Mouse (Mus musculus) liver, embryonic 14.5 days (tissue): ENCODE results near the gene Usp10.

Experiments
- CTCF ChIP-seq: IDR thresholded peaks from 2 replicates; pipeline ENCODE4 v1.5.1; 2016; ENCODE audit warnings: antibody characterized with exemption, low read depth, control low read depth
- EP300 ChIP-seq: IDR thresholded peaks from 2 replicates; pipeline ENCODE4 v1.6.1; 2016; ENCODE audit warnings: antibody characterized with exemption, low read depth

DNA sequence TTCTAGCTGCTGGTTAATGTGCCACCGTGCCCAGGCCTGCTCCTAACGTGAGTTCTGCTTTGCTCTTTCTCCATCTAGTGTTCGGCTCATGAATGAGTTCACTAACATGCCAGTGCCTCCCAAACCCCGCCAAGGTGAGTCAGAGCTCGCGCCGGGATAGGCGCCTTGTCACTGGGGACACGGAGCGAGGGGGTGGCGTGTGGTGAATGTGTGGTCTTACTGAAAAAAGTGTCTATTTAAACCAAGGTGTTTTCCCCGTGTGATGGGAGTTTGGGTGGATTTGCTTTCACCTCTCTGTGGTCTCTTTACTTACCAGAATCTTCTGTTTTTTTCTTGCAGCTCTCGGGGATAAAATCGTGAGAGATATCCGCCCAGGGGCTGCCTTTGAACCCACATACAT, 38.2 kb downstream of the Usp10 start:
- TF ChIP-seq EP300 (no peak), CTCF (no peak)
